Mouse (Mus musculus): ENCODE results near the gene Clrn3. TPM values are rescaled to one million over a fixed set of nuclear protein-coding genes. Genes with fewer than 3 reads are reported as not detected.
A peak's percentile ranks its signal among the peaks of the same experiment; 100 is the strongest.

Clrn3 gene
- polyA plus RNA-seq, 1 experiment from 2014 or later, result not detected

GRCm38 (mm10) chr7:135551547-135551946 is 23.1 kb upstream of the Clrn3 start:
- peaks cover 25% of the 10 kb centered on the region for H3K4me1 ChIP-seq
- no peaks in the 10 kb centered on the region for H3K36me3 ChIP-seq
- H3K27ac ChIP-seq, result no peak overlapping the region
- ATAC-seq (ENCODE audit: low FRiP score), result no peak
- peaks cover 4% of the 10 kb centered on the region; the same call in 1 of the 2 replicates for H3K27me3 ChIP-seq
- no peak overlapping the region for H3K9ac ChIP-seq
- 77% methylated on average over 1 of the region's 1 CpGs for WGBS
- H3K4me3 ChIP-seq, result no peak overlapping the region
- H3K4me2 ChIP-seq (replicated peaks), result no peak overlapping the region
- H3K9me3 ChIP-seq (replicated peaks), result no peaks in the 10 kb centered on the region

GRCm38 (mm10) chr7:135548434-135548833 is 20.0 kb upstream of the Clrn3 start:
- H3K27me3 ChIP-seq, result no peaks in the 10 kb centered on the region
- H3K36me3 ChIP-seq, result no peaks in the 10 kb centered on the region
- no peak overlapping the region for H3K9ac ChIP-seq
- WGBS, result 39% methylated on average over 6 of the region's 6 CpGs
- no peak overlapping the region; the same call in 1 of the 2 replicates for H3K27ac ChIP-seq
- H3K4me3 ChIP-seq, result no peak overlapping the region
- peak; percentile 40 for ATAC-seq (ENCODE audit: low FRiP score)
- H3K9me3 ChIP-seq (replicated peaks), result no peaks in the 10 kb centered on the region
- peaks cover 23% of the 10 kb centered on the region for H3K4me1 ChIP-seq
- H3K4me2 ChIP-seq (replicated peaks), result no peak overlapping the region

DNA sequence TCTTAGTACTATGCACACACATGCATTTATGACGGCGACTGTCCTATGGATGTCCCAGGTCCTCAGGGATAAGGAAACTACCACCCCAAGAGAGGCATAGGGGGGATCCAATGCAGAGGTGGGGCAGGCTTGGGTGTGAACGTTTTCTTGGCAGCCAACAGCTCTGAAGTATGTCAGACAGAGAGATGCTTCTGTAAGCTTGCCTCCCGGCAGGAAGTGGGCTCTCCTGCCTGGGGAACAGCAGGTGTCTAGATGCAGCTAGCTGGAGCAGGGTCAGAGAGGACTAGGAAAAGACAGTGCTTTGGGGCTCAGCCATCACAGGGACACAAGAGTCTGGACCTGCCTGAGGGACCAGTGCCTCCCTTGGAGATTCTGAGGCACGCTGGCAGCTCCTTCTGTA is 18.1 kb upstream of the Clrn3 start:
- ATAC-seq (ENCODE audit: low FRiP score), result no peak
- Histone ChIP-seq H3K36me3 (no peaks in the 10 kb centered on the region), H3K27ac (no peak overlapping the region), H3K4me1 (peaks cover 23% of the 10 kb centered on the region), H3K4me3 (no peak overlapping the region), H3K4me2 (replicated peaks) (no peak overlapping the region), H3K9ac (no peak overlapping the region), H3K27me3 (no peaks in the 10 kb centered on the region), H3K9me3 (replicated peaks) (no peaks in the 10 kb centered on the region)
- 59% methylated on average over 5 of the region's 5 CpGs for WGBS

DNA sequence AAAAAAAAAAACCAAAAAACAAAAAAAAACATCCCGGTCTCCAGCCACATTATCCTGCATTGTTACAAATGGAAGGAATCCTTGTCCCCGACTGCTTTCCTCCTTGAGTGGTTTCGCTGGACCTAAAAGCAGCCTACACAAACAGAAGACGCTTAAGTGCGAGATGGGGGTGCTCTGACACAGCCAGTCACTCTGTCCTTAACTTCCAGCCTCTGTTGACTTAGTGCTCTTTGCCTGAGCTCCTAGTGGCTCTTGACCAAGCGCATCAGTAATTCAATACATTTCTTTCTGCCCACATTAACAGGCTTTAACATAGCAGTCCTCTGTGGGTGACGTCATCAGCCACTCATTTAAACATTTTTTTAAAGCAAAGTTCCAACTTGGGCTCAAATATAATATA is 17.5 kb upstream of the Clrn3 start:
- H3K4me1 ChIP-seq, result peaks cover 23% of the 10 kb centered on the region
- no peak overlapping the region for H3K9ac ChIP-seq
- no peak overlapping the region for H3K27ac ChIP-seq
- WGBS, result 67% methylated on average over 7 of the region's 7 CpGs
- H3K9me3 ChIP-seq (replicated peaks), result no peaks in the 10 kb centered on the region
- ATAC-seq (ENCODE audit: low FRiP score), result no peak
- no peak overlapping the region for H3K4me3 ChIP-seq
- no peaks in the 10 kb centered on the region; the same call in 1 of the 2 replicates for H3K27me3 ChIP-seq
- H3K36me3 ChIP-seq, result no peaks in the 10 kb centered on the region
- no peak overlapping the region for H3K4me2 ChIP-seq (replicated peaks)

DNA sequence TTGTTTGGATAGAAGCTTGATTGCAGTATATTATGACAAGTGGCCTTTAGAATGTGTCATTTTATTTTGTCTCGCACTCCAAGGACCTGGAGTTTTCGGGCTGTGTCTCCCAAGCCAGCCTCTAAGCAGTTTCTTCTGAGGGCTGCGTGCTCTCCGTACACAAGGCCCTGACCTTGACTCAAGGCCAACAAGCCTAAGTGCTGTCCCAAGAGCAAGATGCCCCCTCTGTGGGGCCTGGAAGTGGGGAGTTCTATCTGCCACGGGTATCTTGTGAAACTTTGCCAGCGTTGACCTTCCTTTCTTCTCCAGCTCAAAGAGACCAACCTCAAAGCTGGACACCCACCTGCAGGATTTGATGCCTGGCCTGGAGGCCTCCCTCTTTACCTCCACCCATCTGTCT is 15.9 kb upstream of the Clrn3 start:
- H3K4me1 ChIP-seq, result peaks cover 13% of the 10 kb centered on the region; the same call in 1 of the 2 replicates
- ATAC-seq (ENCODE audit: low FRiP score), result no peak
- H3K9ac ChIP-seq, result no peak overlapping the region
- 94% methylated on average over 6 of the region's 6 CpGs for WGBS
- H3K27ac ChIP-seq, result no peak overlapping the region
- peaks cover 12% of the 10 kb centered on the region for H3K27me3 ChIP-seq
- no peaks in the 10 kb centered on the region for H3K9me3 ChIP-seq (replicated peaks)
- H3K36me3 ChIP-seq, result no peaks in the 10 kb centered on the region
- no peak overlapping the region for H3K4me2 ChIP-seq (replicated peaks)
- no peak overlapping the region for H3K4me3 ChIP-seq

DNA sequence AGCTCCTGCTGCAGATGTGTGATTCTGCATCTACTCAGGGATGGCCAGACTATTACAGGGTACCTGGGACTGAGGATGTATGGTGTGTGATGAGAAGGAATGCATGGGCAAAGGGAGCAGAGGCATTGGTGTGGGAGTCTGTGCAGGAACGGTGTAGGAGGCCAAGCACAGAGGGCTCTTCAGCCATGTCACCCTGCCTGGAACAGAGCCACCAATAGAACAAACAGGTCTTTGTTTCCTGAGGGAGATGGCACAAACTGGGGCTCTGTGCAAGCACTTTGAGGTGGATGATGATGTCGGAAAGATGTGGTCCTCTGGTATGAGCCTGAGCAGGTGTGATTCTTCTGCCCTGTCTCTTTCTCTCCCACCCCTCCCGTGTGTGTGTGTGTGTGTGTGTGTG is 14.6 kb upstream of the Clrn3 start:
- H3K27me3 ChIP-seq, result peaks cover 24% of the 10 kb centered on the region
- ATAC-seq (ENCODE audit: low FRiP score), result no peak
- no peak overlapping the region for H3K9ac ChIP-seq
- H3K36me3 ChIP-seq, result no peaks in the 10 kb centered on the region
- no peaks in the 10 kb centered on the region for H3K9me3 ChIP-seq (replicated peaks)
- 76% methylated on average over 3 of the region's 3 CpGs for WGBS
- H3K4me1 ChIP-seq, result peaks cover 7% of the 10 kb centered on the region
- H3K4me3 ChIP-seq, result no peak overlapping the region
- no peak overlapping the region for H3K27ac ChIP-seq
- H3K4me2 ChIP-seq (replicated peaks), result no peak overlapping the region

- ATAC-seq (ENCODE audit: low FRiP score), result no peak
- no peak overlapping the region for H3K4me2 ChIP-seq (replicated peaks)
- H3K27me3 ChIP-seq, result peaks cover 26% of the 10 kb centered on the region
- H3K36me3 ChIP-seq, result no peaks in the 10 kb centered on the region
- no peak overlapping the region for H3K9ac ChIP-seq
- H3K9me3 ChIP-seq (replicated peaks), result no peaks in the 10 kb centered on the region
- H3K4me1 ChIP-seq, result peaks cover 7% of the 10 kb centered on the region
- 75% methylated on average over 3 of the region's 3 CpGs for WGBS
- H3K27ac ChIP-seq, result no peak overlapping the region
- H3K4me3 ChIP-seq, result no peak overlapping the region
Measured at GRCm38 (mm10) chr7:135542235-135542634, 13.8 kb upstream of the Clrn3 start.

DNA sequence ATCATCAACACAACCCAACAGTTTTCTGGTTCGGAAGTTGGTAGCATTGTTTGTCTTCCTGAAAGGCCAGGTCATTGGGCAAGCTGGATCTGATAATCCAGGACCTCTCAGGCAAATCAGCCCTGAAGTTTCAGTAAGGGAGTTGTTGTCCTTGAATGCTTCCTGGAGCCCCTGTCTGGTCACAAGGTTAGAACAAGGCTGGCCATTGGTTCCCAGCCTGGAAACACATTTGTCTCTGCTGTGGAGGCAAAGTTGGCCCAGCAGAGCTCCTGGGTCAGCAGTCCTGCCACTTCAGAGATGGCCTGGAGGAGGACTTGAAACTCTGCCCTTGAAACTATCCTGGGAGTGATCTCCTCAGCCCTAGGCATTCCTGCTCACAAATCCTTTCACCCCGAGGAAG is 11.0 kb upstream of the Clrn3 start:
- WGBS, result 83% methylated on average over 2 of the region's 2 CpGs
- no peak overlapping the region for H3K4me2 ChIP-seq (replicated peaks)
- H3K9ac ChIP-seq, result no peak overlapping the region
- H3K36me3 ChIP-seq, result no peaks in the 10 kb centered on the region
- no peaks in the 10 kb centered on the region for H3K9me3 ChIP-seq (replicated peaks)
- H3K27ac ChIP-seq, result no peak overlapping the region
- ATAC-seq (ENCODE audit: low FRiP score), result no peak
- no peak overlapping the region for H3K4me3 ChIP-seq
- peaks cover 7% of the 10 kb centered on the region for H3K4me1 ChIP-seq
- peaks cover 28% of the 10 kb centered on the region for H3K27me3 ChIP-seq

- Histone ChIP-seq H3K27me3 (peaks cover 28% of the 10 kb centered on the region), H3K4me3 (peak overlapping the region; percentile 62), H3K4me1 (peaks cover 7% of the 10 kb centered on the region), H3K36me3 (no peaks in the 10 kb centered on the region), H3K4me2 (replicated peaks) (peak overlapping the region; percentile 95), H3K9me3 (replicated peaks) (no peaks in the 10 kb centered on the region), H3K9ac (peak overlapping the region; percentile 79), H3K27ac (peak overlapping the region; percentile 52)
- peak; percentile 76 for ATAC-seq (ENCODE audit: low FRiP score)
- under 1% methylated on average over 71 of the region's 71 CpGs for WGBS
Measured at GRCm38 (mm10) chr7:135537948-135538741, 9.7 kb upstream of the Clrn3 start.

DNA sequence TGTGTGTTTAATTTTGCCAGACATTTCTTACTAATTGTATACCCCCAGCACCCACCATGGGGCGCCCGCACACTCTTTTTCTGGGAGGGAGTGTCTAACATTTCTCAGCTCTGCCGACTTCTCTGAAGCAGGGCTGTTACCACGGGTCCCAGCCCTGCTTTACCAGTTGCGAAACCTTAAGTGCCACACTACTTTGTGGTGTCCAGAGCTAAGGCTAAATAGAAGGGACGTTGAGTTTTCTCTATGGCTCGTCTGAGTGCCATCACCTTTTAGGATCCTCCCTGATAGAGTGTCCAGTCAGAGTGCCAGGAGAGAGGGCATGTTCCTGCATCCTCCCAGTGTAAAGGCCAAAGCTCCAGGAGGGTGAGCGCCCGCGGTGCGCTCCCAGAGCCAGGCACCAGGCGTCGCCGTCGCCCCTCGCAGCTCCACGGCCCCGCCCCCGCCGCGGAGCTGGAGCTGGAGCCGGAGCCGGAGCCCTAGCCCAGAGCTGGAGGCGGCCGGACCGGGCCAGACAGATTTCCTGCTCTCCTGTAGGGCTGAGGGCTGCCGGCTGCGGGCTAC is 9.0 kb upstream of the Clrn3 start, which contains the start of gene Ptpre:
Gene Ptpre, plus strand, starts transcription at position 141 of the 561 bp plus-strand sequence.
- H3K27ac ChIP-seq, result peak within 1 kb of the TSS; percentile 52
- peak; percentile 94 for ATAC-seq (ENCODE audit: low FRiP score)

GRCm38 (mm10) chr7:135535908-135536307 is 7.5 kb upstream of the Clrn3 start:
- Histone ChIP-seq H3K36me3 (no peaks in the 10 kb centered on the region), H3K4me3 (no peak overlapping the region), H3K27ac (no peak overlapping the region), H3K27me3 (peaks cover 28% of the 10 kb centered on the region), H3K4me2 (replicated peaks) (no peak overlapping the region), H3K4me1 (peaks cover 7% of the 10 kb centered on the region), H3K9ac (no peak overlapping the region), H3K9me3 (replicated peaks) (no peaks in the 10 kb centered on the region)
- no peak for ATAC-seq (ENCODE audit: low FRiP score)
- WGBS, result 88% methylated on average over 3 of the region's 3 CpGs

More for the DNA sequence above, 9.0 kb upstream of the Clrn3 start, which contains the start of gene Ptpre:
- peak within 1 kb of the TSS; percentile 95 for H3K4me2 ChIP-seq (replicated peaks)
- peaks cover 28% of the 10 kb centered on the region for H3K27me3 ChIP-seq
- H3K4me3 ChIP-seq, result peak within 1 kb of the TSS; percentile 62
- H3K9me3 ChIP-seq (replicated peaks), result no peaks in the 10 kb centered on the region
- peaks cover 7% of the 10 kb centered on the region for H3K4me1 ChIP-seq
- H3K36me3 ChIP-seq, result no peaks in the 10 kb centered on the region
- peak within 1 kb of the TSS; percentile 79 for H3K9ac ChIP-seq
- WGBS, result 4% methylated on average over 28 of the region's 28 CpGs

- H3K27ac ChIP-seq, result no peak overlapping the region
- WGBS, result 68% methylated on average over 2 of the region's 2 CpGs
- peaks cover 20% of the 10 kb centered on the region for H3K27me3 ChIP-seq
- H3K4me1 ChIP-seq, result peaks cover 7% of the 10 kb centered on the region
- ATAC-seq (ENCODE audit: low FRiP score), result no peak
- no peaks in the 10 kb centered on the region for H3K9me3 ChIP-seq (replicated peaks)
- H3K4me3 ChIP-seq, result no peak overlapping the region
- H3K9ac ChIP-seq, result no peak overlapping the region
- no peaks in the 10 kb centered on the region for H3K36me3 ChIP-seq
- H3K4me2 ChIP-seq (replicated peaks), result no peak overlapping the region
Measured at GRCm38 (mm10) chr7:135534548-135535189, 6.2 kb upstream of the Clrn3 start.

All from hindbrain, embryonic 12.5 days (tissue).